Mouse (Mus musculus) spleen, adult 2 months (tissue): Measurements from ENCODE around the gene Xrcc3.

ENCODE experiments used
- CTCF ChIP-seq: fragments of 200-500 bp; IDR thresholded peaks from 2 replicates; pipeline ENCODE4 v1.5.1; 2011; ENCODE audit warnings: mild to moderate bottlenecking, inconsistent platforms; ENCODE audit not compliant: insufficient read depth, insufficient read length, insufficient replicate concordance; ENCODE audit errors: extremely low read depth
- POLR2A ChIP-seq: fragments of 200-500 bp; IDR thresholded peaks from 2 replicates; pipeline ENCODE4 v1.6.1; 2011; ENCODE audit warnings: low read depth, low read length, inconsistent platforms

GRCm38 (mm10) chr12:111829447-111829846 is 15.8 kb upstream of the Xrcc3 start:
- TF ChIP-seq CTCF = no peak
- no peak for TF ChIP-seq POLR2A
